Mouse (Mus musculus): ENCODE results near the gene Bicral.

DNA sequence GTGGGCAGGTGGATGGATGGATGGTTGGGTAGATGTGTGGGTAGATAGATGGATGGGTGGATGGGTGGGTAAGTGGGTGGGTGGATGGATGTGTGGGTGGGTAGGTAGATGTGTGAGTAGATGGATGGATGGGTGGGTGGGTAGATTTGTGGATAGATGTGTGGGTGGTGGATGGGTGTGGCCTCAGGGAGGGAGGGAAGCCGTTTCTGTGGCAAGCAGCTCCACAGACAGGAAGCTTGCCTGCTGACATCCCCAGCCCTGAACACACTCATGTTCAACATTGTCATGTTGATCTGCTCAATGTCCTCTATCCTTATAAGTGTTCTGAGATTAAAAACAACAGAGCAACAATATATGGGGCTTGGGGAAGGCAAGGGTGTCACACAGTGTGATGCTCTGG, 12.6 kb upstream of the Bicral start:
- TF ChIP-seq CTCF (IDR thresholded peaks at IDR 0.05; ENCODE audit: extremely low read depth, insufficient read depth, insufficient read length, insufficient replicate concordance) = no peak
- no peak for TF ChIP-seq POLR2A (IDR thresholded peaks at IDR 0.05; ENCODE audit: low read depth, low read length)
